Mouse (Mus musculus) cortical plate, adult 2 months (tissue): ENCODE data around the gene Poldip3.

Experiments
- CTCF ChIP-seq: fragments of 200-500 bp; IDR thresholded peaks from 2 replicates; pipeline ENCODE4 v1.5.1; 2011; ENCODE audit warnings: mild to moderate bottlenecking, control low read depth, low read length; ENCODE audit not compliant: insufficient read depth; ENCODE audit errors: extremely low read depth
- POLR2A ChIP-seq: fragments of 200-500 bp; IDR thresholded peaks from 2 replicates; pipeline ENCODE4 v1.6.1; 2011; ENCODE audit warnings: mild to moderate bottlenecking, low read length, control low read depth; ENCODE audit not compliant: insufficient read depth; ENCODE audit errors: extremely low read depth

GRCm38 (mm10) chr15:83089429-83089605 lies 59.9 kb downstream of the Poldip3 start, which contains the start of gene Serhl:
- no peak for TF ChIP-seq POLR2A
- TF ChIP-seq CTCF = no peak
